Mouse (Mus musculus) heart, adult 18-20 months (tissue): ENCODE data around the gene Far1. TPM values are rescaled to one million over a fixed set of nuclear protein-coding genes. Genes with fewer than 3 reads are reported as not detected.

Experiments
- DNase-seq, 2 experiments: peaks; one replicate each; pipeline ENCODE4 v3.0.0; 2021 to 2022; ENCODE audit warnings: mixed read lengths in 1 of 2
- long read RNA-seq, 2 experiments: library from polyadenylated mRNA; stranded (forward); transcript quantifications; one replicate each; pipeline ENCODE4 v2.0.0; 2021
- total RNA-seq, 2 experiments: library from RNA; stranded (reverse); gene quantifications; 2 replicates each; pipeline ENCODE4 v1.2.3; 2021

Far1 gene
- 10 to 100 TPM; 19.0 to 23.6 TPM for total RNA-seq
- long read RNA-seq, experiment 1, full-length matches to known transcripts: 2 of 3 reads
- long read RNA-seq, experiment 1, partial matches to known transcripts: 0 of 3 reads
- long read RNA-seq, experiment 1, other reads (novel, unspliced or antisense): 1 of 3 reads
- long read RNA-seq, experiment 2, full-length matches to known transcripts: 2 of 2 reads
- long read RNA-seq, experiment 2, partial matches to known transcripts: 0 of 2 reads
- long read RNA-seq, experiment 2, other reads (novel, unspliced or antisense): 0 of 2 reads

- DNase-seq: peak; percentile 98 to 99
Observed at GRCm38 (mm10) chr7:113513286-113513962, at the start of gene Far1. TSS of gene Far1 (plus strand) at chr7:113513834.

- DNase-seq: no peak
Observed at GRCm38 (mm10) chr7:113468345-113468744, 45.3 kb upstream of the Far1 start.

- peak in 1 of 2 experiments; percentile 14 for DNase-seq
Observed at GRCm38 (mm10) chr7:113470671-113471070, 43.0 kb upstream of the Far1 start.

GRCm38 (mm10) chr7:113471653-113472052 is 42.0 kb upstream of the Far1 start:
- DNase-seq: no peak

- DNase-seq: no peak
Observed at GRCm38 (mm10) chr7:113495792-113496191, 17.8 kb upstream of the Far1 start.

- DNase-seq: no peak
Observed at GRCm38 (mm10) chr7:113498413-113498812, 15.2 kb upstream of the Far1 start.

- no peak for DNase-seq
Observed at GRCm38 (mm10) chr7:113499821-113500220, 13.8 kb upstream of the Far1 start.

GRCm38 (mm10) chr7:113502453-113502852 is 11.2 kb upstream of the Far1 start:
- DNase-seq: no peak

- DNase-seq: no peak
Observed at GRCm38 (mm10) chr7:113505047-113505446, 8.6 kb upstream of the Far1 start.

GRCm38 (mm10) chr7:113505516-113506045 is 8.1 kb upstream of the Far1 start:
- no peak for DNase-seq

- no peak for DNase-seq
Observed at GRCm38 (mm10) chr7:113507846-113508245, 5.8 kb upstream of the Far1 start.

GRCm38 (mm10) chr7:113511396-113511795 is 2.2 kb upstream of the Far1 start:
- DNase-seq: no peak

GRCm38 (mm10) chr7:113512527-113513285 is 928 bp upstream of the Far1 start:
- DNase-seq: no peak

GRCm38 (mm10) chr7:113513963-113514649 is 472 bp downstream of the Far1 start:
- DNase-seq: no peak

- DNase-seq: no peak
Observed at GRCm38 (mm10) chr7:113515831-113516230, 2.2 kb downstream of the Far1 start.

- no peak for DNase-seq
Observed at GRCm38 (mm10) chr7:113518419-113518818, 4.8 kb downstream of the Far1 start.

GRCm38 (mm10) chr7:113518961-113519360 is 5.3 kb downstream of the Far1 start:
- DNase-seq: no peak

- DNase-seq: no peak
Observed at GRCm38 (mm10) chr7:113543158-113543557, 29.5 kb downstream of the Far1 start.

- DNase-seq: no peak
Observed at GRCm38 (mm10) chr7:113551742-113552463, 38.3 kb downstream of the Far1 start.

- no peak for DNase-seq
Observed at GRCm38 (mm10) chr7:113552508-113552907, 38.9 kb downstream of the Far1 start.

- DNase-seq: peak in 1 of 2 experiments; percentile 4
Observed at GRCm38 (mm10) chr7:113556138-113556537, 42.5 kb downstream of the Far1 start.
